Mouse (Mus musculus) ES-E14 (cell line): ENCODE data around the gene Syngr1. TPM values are rescaled to one million over a fixed set of nuclear protein-coding genes. Genes with fewer than 3 reads are reported as not detected.

Experiments used
- DNase-seq: peaks from one replicate; pipeline ENCODE4 v3.0.0-alpha.2; 2013; ENCODE audit warnings: low read depth, low spot score
- H3K27ac ChIP-seq: 2 replicates; pipeline ENCODE4 v1.5.1; 2012; ENCODE audit warnings: low read depth, mild to moderate bottlenecking, low read length, moderate library complexity, mixed read lengths; ENCODE audit not compliant: poor library complexity, insufficient read depth, severe bottlenecking
- H3K36me3 ChIP-seq: 2 replicates; pipeline ENCODE4 v1.6.1; 2012; ENCODE audit warnings: mild to moderate bottlenecking, low read length, moderate library complexity, mixed read lengths; ENCODE audit not compliant: control insufficient read depth, poor library complexity, insufficient read depth, severe bottlenecking
- H3K4me1 ChIP-seq, 2 experiments: fragments of 150-350 bp in 1 of 2; sonication (generic) in 1 of 2; 2 replicates each; pipeline ENCODE4 v1.6.1; 2012; ENCODE audit warnings: low read length in 2 of 2, mild to moderate bottlenecking in 1 of 2, mixed read lengths in 1 of 2; ENCODE audit not compliant: control insufficient read depth in 2 of 2, insufficient read depth in 2 of 2, poor library complexity in 1 of 2
- H3K4me3 ChIP-seq, 2 experiments: fragments of 150-350 bp in 1 of 2; sonication (generic) in 1 of 2; 2 replicates each; pipeline ENCODE4 v1.5.1; 2012; ENCODE audit warnings: low read length in 2 of 2, low read depth in 1 of 2, mild to moderate bottlenecking in 1 of 2, mixed read lengths in 1 of 2; ENCODE audit not compliant: insufficient read depth in 1 of 2, poor library complexity in 1 of 2, severe bottlenecking in 1 of 2
- H3K9ac ChIP-seq: 2 replicates; pipeline ENCODE4 v1.6.1; 2012; ENCODE audit warnings: low read depth, mild to moderate bottlenecking, low read length, mixed read lengths; ENCODE audit not compliant: poor library complexity, insufficient read depth, severe bottlenecking
- H3K9me3 ChIP-seq: fragments of 150-350 bp; sonication (generic); 2 replicates; pipeline ENCODE4 v1.6.1; 2012; ENCODE audit warnings: low read depth, mild to moderate bottlenecking, low read length; ENCODE audit not compliant: control insufficient read depth, insufficient read depth
- CHD2 ChIP-seq: IDR thresholded peaks from 2 replicates; pipeline ENCODE4 v1.6.1; 2014; ENCODE audit warnings: mild to moderate bottlenecking, low read depth, low read length, inconsistent platforms
- HCFC1 ChIP-seq: IDR thresholded peaks from 2 replicates; pipeline ENCODE4 v1.6.1; 2012; ENCODE audit warnings: low read length, inconsistent platforms, borderline replicate concordance; ENCODE audit not compliant: insufficient read depth
- MAFK ChIP-seq: IDR thresholded peaks from 2 replicates; pipeline ENCODE4 v1.6.1; 2014; ENCODE audit warnings: mild to moderate bottlenecking, low read depth, low read length, inconsistent platforms; ENCODE audit not compliant: insufficient read depth
- ZC3H11A ChIP-seq: IDR thresholded peaks from 2 replicates; pipeline ENCODE4 v1.6.1; 2012; ENCODE audit warnings: low read depth, mild to moderate bottlenecking, inconsistent platforms, low read length, borderline replicate concordance
- in situ Hi-C, 2 experiments: fragments of 600-800 bp; cut with MboI; formaldehyde crosslinking; loops; one replicate each; pipeline ENCODE4 v1.15.1; 2025; ENCODE audit warnings: low sequenced_read_pairs in 2 of 2, inconsistent platforms in 1 of 2; ENCODE audit not compliant: unreplicated experiment in 2 of 2
- total RNA-seq: library from RNA; depleted of rRNA; stranded (reverse); fragments of 300-350 nt; gene quantifications from 2 replicates; pipeline ENCODE4 v1.2.3, GENCODE M21; 2012; rRNA removed

Gene Syngr1
- 78.8 and 105 TPM in 2 replicates for total RNA-seq

DNA sequence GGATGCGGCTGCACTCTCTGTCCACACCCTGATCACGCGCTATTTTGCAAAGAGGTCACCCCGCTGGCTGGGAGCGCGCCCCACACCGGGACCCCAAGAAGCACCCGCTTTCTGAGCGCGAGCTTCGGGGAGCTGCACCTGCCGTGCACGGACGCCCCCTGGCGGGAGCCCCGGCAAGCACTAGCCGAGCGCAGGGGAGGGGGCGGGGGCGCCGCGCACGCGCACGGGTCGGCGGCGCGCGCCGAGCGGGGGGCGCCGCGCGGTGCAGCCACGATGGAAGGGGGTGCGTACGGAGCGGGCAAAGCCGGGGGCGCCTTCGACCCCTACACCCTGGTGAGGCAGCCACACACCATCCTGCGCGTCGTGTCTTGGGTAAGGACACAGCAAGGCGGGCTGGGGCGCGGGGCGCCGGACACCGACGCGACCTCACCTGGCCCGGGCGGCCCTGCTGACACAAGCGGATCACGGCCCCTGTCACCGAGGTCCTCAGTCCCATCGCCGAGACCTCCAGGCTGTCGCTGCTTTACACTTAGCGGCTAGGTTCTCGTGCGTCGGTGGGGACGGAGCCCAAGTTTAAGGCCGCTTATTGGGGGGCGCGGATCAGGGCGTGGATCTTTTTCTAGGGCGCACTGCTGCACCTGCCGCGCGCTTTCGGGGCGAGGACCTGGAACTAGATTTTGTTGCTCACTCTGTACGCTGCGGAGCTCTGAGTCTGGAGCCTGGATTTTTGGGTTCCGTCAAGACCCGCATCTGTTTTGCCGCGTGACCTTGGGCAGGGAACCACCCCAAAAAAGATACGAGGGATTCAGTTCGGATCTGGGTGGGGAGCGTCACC lies at the start of gene Syngr1, which contains the start of gene Rpl3:
TSS of gene Syngr1 (plus strand) at position 214 of the 835 bp plus-strand sequence.
TSS of gene Rpl3 (minus strand) at position 748 of the 835 bp plus-strand sequence.
- DNase-seq, result no peak
- H3K9me3 ChIP-seq, result no peaks in the 10 kb centered on the region
- in situ Hi-C loops, result no loop called here
- peak within 1 kb of the TSS; percentile 84 for H3K27ac ChIP-seq
- H3K9ac ChIP-seq, result peak within 1 kb of the TSS; percentile 85
- H3K4me3 ChIP-seq, result peak within 1 kb of the TSS; percentile 90 to 91
- peaks cover 10 to 24% of the 10 kb centered on the region in 2 experiments for H3K4me1 ChIP-seq
- TF ChIP-seq ZC3H11A (no peak), HCFC1 (peak; percentile 62; the same call in 1 of the 2 replicates)
- H3K36me3 ChIP-seq, result no peaks in the 10 kb centered on the region

DNA sequence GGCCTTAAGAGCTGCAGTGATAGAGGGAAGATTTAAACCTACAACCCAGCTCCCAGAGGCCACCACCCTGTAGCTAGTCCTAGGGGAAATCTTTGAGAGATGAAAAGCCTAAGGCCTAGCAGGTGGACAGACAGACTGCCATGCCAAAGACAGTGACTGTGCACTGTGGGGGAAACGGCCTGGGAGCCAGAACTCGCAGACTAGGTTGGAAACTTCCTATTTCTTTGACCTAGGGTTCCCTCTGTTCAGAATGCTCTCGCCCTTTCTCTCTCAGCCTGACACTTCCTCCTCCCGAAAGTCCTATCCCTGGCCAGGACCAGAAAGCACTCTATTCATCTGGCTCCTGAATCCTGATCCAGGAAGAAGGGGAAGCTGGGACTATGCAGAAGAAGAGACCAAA lies 49.0 kb upstream of the Syngr1 start:
- Histone ChIP-seq H3K4me3 (no peak overlapping the region), H3K36me3 (no peaks in the 10 kb centered on the region), H3K9ac (no peak overlapping the region), H3K4me1 (no peaks in the 10 kb centered on the region), H3K27ac (no peak overlapping the region), H3K9me3 (no peaks in the 10 kb centered on the region)
- in situ Hi-C loops, result no loop called here
- DNase-seq, result no peak
- TF ChIP-seq HCFC1 (no peak), MAFK (no peak)

DNA sequence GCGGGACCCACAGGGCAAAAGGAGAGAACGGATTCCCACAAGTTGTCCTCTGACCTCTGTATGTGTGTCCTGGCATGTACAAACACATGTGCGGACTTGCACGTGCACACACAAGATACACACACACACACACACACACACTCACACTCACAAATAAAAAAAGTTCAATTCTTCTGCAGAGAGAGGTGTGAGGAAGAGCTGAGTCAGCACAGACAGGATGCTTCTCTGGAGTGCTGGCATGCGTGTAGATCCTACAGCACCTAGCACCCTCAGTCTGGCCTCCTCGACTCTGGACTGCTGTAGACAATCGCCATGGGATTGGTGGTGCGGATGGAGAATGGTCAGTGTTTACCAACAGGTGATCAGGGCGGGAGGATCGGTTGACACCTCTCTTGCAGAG lies 46.9 kb upstream of the Syngr1 start:
- no peak overlapping the region for H3K9ac ChIP-seq
- peak; percentile 71 for TF ChIP-seq MAFK
- TF ChIP-seq ZC3H11A, result no peak
- H3K4me1 ChIP-seq, result no peaks in the 10 kb centered on the region
- no peak overlapping the region for H3K4me3 ChIP-seq
- DNase-seq, result no peak
- H3K36me3 ChIP-seq, result no peaks in the 10 kb centered on the region
- H3K27ac ChIP-seq, result no peak overlapping the region
- in situ Hi-C loops, result no loop called here
- no peaks in the 10 kb centered on the region for H3K9me3 ChIP-seq

DNA sequence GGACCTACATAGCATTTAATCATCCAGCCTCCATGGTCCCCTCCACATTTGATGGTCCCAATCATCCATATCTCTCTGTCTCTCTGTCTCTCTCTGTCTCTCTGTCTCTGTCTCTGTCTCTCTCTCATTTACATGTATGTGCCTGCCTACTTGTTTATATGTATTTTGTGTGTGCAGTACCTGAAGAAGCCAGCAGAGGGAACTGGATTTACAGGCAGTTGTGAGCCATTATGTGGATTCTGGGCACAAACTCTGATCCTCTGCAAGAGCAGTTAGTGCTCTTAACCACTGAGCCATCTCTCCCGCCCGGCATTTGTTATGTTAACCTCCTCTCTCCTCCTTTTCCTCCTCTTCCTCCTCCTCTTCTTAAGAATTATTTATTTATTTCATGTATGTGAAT lies 45.4 kb upstream of the Syngr1 start:
- no peaks in the 10 kb centered on the region for H3K9me3 ChIP-seq
- in situ Hi-C loops, result no loop called here

DNA sequence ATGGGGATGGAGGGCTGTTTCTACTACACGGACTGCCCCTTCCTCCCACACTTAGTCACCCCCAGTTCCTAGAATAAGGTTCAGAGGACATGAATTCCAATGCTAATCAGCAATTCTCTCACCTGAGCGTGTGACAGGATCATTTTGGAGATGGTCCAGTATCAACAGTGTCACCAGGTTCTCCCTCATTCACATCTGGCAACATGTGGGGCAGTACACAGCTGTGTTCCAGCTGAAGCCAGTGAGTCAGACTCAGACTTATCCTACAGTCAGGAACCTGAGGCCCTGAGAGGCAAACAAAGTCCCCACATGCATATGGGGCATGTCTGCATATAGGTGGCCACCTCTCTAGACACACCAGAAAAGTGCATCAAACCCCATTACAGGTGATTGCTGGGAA lies 43.9 kb upstream of the Syngr1 start:
- H3K27ac ChIP-seq, result no peak overlapping the region
- in situ Hi-C loops, result no loop called here
- H3K4me3 ChIP-seq, result no peak overlapping the region
- TF ChIP-seq ZC3H11A, result no peak
- no peak for TF ChIP-seq MAFK
- no peak for TF ChIP-seq CHD2
- peaks cover 0 to 6% of the 10 kb centered on the region in 2 experiments; a peak in 1 of 4 replicates for H3K4me1 ChIP-seq
- H3K36me3 ChIP-seq, result no peaks in the 10 kb centered on the region
- no peak overlapping the region for H3K9ac ChIP-seq
- H3K9me3 ChIP-seq, result no peaks in the 10 kb centered on the region
- DNase-seq, result no peak

More for the DNA sequence above, 45.4 kb upstream of the Syngr1 start:
- Histone ChIP-seq H3K9ac (no peak overlapping the region), H3K4me3 (no peak overlapping the region), H3K27ac (no peak overlapping the region), H3K36me3 (no peaks in the 10 kb centered on the region), H3K4me1 (peaks cover 0 to 2% of the 10 kb centered on the region in 2 experiments; a peak in 1 of 4 replicates)
- no peak for DNase-seq
- no peak for TF ChIP-seq CHD2
- no peak for TF ChIP-seq ZC3H11A
- TF ChIP-seq HCFC1, result no peak
- TF ChIP-seq MAFK, result no peak
